Mouse (Mus musculus) cerebellum, adult 2 months (tissue): ENCODE measurements around the gene Unc45b.

Source experiments
- CTCF ChIP-seq: fragments of 200-500 bp; IDR thresholded peaks from 2 replicates; pipeline ENCODE4 v1.5.1; 2011; ENCODE audit warnings: low read depth, mild to moderate bottlenecking, control low read depth, low read length, moderate library complexity, borderline replicate concordance; ENCODE audit not compliant: insufficient read depth
- POLR2A ChIP-seq: fragments of 200-500 bp; IDR thresholded peaks from 2 replicates; pipeline ENCODE4 v1.6.1; 2011; ENCODE audit warnings: low read length, control low read depth, borderline replicate concordance; ENCODE audit not compliant: insufficient read depth

- TF ChIP-seq POLR2A = no peak
- TF ChIP-seq CTCF = no peak
Measured at GRCm38 (mm10) chr11:82929633-82929950, 19.2 kb downstream of the Unc45b start.
